Mouse (Mus musculus): ENCODE measurements at regions not wholly inside any gene's neighbourhood (a gene's known extent, or its start where the extent isn't known, plus 50 kb on each side); places are given as distances from the start of the nearest gene placed in this dataset.
"Not testable (repeated sequence)": the region's sequence is repeated elsewhere in the genome, so short reads cannot be mapped to it uniquely, and the experiment has no call there.

GRCm38 (mm10) chr2:114353876-114354275 lies 152.6 kb upstream of the Zfp770 start:
- TF ChIP-seq CTCF, EP300 (IDR thresholded peaks at IDR 0.05; ENCODE audit: low read depth): not testable (repeated sequence)

Measured in liver, embryonic 14.5 days (tissue).